Mouse (Mus musculus): ENCODE data around the gene Gbp7. TPM values are rescaled to one million over a fixed set of nuclear protein-coding genes. Genes with fewer than 3 reads are reported as not detected.

Gbp7 gene
- polyA plus RNA-seq, 1 experiment from 2014 or later = 0.69 TPM

- Histone ChIP-seq H3K27me3 (replicated peaks; ENCODE audit: low read depth, poor library complexity, severe bottlenecking) (no peaks in the 10 kb centered on the region), H3K27ac (replicated peaks) (no peak overlapping the region), H3K4me3 (no peak overlapping the region), H3K9me3 (no peaks in the 10 kb centered on the region), H3K36me3 (replicated peaks) (no peaks in the 10 kb centered on the region), H3K4me1 (no peaks in the 10 kb centered on the region)
- 91% methylated on average over 4 of the region's 4 CpGs for WGBS
- no peak for DNase-seq (ENCODE audit: low spot score)
Measured at GRCm38 (mm10) chr3:142570738-142571137, 40.6 kb downstream of the Gbp7 start.

- Histone ChIP-seq H3K27me3 (replicated peaks; ENCODE audit: low read depth, poor library complexity, severe bottlenecking) (no peaks in the 10 kb centered on the region), H3K4me3 (no peak overlapping the region), H3K9me3 (no peaks in the 10 kb centered on the region), H3K4me1 (no peaks in the 10 kb centered on the region), H3K36me3 (replicated peaks) (no peaks in the 10 kb centered on the region), H3K27ac (replicated peaks) (no peak overlapping the region)
- DNase-seq (ENCODE audit: low spot score) = no peak
- WGBS = 91% methylated on average over 3 of the region's 3 CpGs
Measured at GRCm38 (mm10) chr3:142577108-142577507, 47.0 kb downstream of the Gbp7 start.

- DNase-seq (ENCODE audit: low spot score) = no peak
- H3K27ac ChIP-seq (replicated peaks) = no peak overlapping the region
- H3K27me3 ChIP-seq (replicated peaks; ENCODE audit: low read depth, poor library complexity, severe bottlenecking) = no peaks in the 10 kb centered on the region
- H3K4me3 ChIP-seq = no peak overlapping the region
- no peaks in the 10 kb centered on the region for H3K9me3 ChIP-seq
- H3K36me3 ChIP-seq (replicated peaks) = no peaks in the 10 kb centered on the region
- H3K4me1 ChIP-seq = no peaks in the 10 kb centered on the region
- 88% methylated on average over 4 of the region's 4 CpGs for WGBS
Measured at GRCm38 (mm10) chr3:142578342-142578741, 48.2 kb downstream of the Gbp7 start.

- no peak for DNase-seq (ENCODE audit: low spot score)
- Histone ChIP-seq H3K9me3 (no peaks in the 10 kb centered on the region), H3K27me3 (replicated peaks; ENCODE audit: low read depth, poor library complexity, severe bottlenecking) (no peaks in the 10 kb centered on the region), H3K4me3 (no peak overlapping the region), H3K27ac (replicated peaks) (no peak overlapping the region), H3K4me1 (no peaks in the 10 kb centered on the region), H3K36me3 (replicated peaks) (no peaks in the 10 kb centered on the region)
- WGBS = 93% methylated on average over 4 of the region's 4 CpGs
Measured at GRCm38 (mm10) chr3:142583067-142583466, 52.9 kb downstream of the Gbp7 start.

- DNase-seq (ENCODE audit: low spot score) = no peak
- H3K4me1 ChIP-seq = no peaks in the 10 kb centered on the region
- no peak overlapping the region for H3K4me3 ChIP-seq
- no peaks in the 10 kb centered on the region for H3K9me3 ChIP-seq
- H3K27me3 ChIP-seq (replicated peaks; ENCODE audit: low read depth, poor library complexity, severe bottlenecking) = no peaks in the 10 kb centered on the region
- H3K36me3 ChIP-seq (replicated peaks) = no peaks in the 10 kb centered on the region
- H3K27ac ChIP-seq (replicated peaks) = no peak overlapping the region
Measured at GRCm38 (mm10) chr3:142587386-142587785, 57.2 kb downstream of the Gbp7 start.

- H3K27ac ChIP-seq (replicated peaks) = no peak overlapping the region
- no peaks in the 10 kb centered on the region for H3K9me3 ChIP-seq
- H3K4me3 ChIP-seq = no peak overlapping the region
- H3K27me3 ChIP-seq (replicated peaks; ENCODE audit: low read depth, poor library complexity, severe bottlenecking) = no peaks in the 10 kb centered on the region
- H3K4me1 ChIP-seq = no peaks in the 10 kb centered on the region
- WGBS = 84% methylated on average over 2 of the region's 2 CpGs
- no peak for DNase-seq (ENCODE audit: low spot score)
- no peaks in the 10 kb centered on the region for H3K36me3 ChIP-seq (replicated peaks)
Measured at GRCm38 (mm10) chr3:142588888-142589287, 58.7 kb downstream of the Gbp7 start.

- no peaks in the 10 kb centered on the region for H3K27me3 ChIP-seq (replicated peaks; ENCODE audit: low read depth, poor library complexity, severe bottlenecking)
- no peaks in the 10 kb centered on the region for H3K36me3 ChIP-seq (replicated peaks)
- no peaks in the 10 kb centered on the region for H3K4me1 ChIP-seq
- WGBS = 85% methylated on average over 4 of the region's 4 CpGs
- no peak overlapping the region for H3K27ac ChIP-seq (replicated peaks)
- no peaks in the 10 kb centered on the region for H3K9me3 ChIP-seq
- no peak for DNase-seq (ENCODE audit: low spot score)
- H3K4me3 ChIP-seq = no peak overlapping the region
Measured at GRCm38 (mm10) chr3:142590431-142591067, 60.4 kb downstream of the Gbp7 start.

- H3K4me3 ChIP-seq = no peak within 1 kb of the TSS
- H3K27me3 ChIP-seq (replicated peaks; ENCODE audit: low read depth, poor library complexity, severe bottlenecking) = no peaks in the 10 kb centered on the region
- H3K36me3 ChIP-seq (replicated peaks) = no peaks in the 10 kb centered on the region
- WGBS = 85% methylated on average over 1 of the region's 1 CpGs
- no peaks in the 10 kb centered on the region for H3K9me3 ChIP-seq
- no peak within 1 kb of the TSS for H3K27ac ChIP-seq (replicated peaks)
- DNase-seq (ENCODE audit: low spot score) = no peak
- no peaks in the 10 kb centered on the region for H3K4me1 ChIP-seq
Measured at GRCm38 (mm10) chr3:142594547-142594946, 64.4 kb downstream of the Gbp7 start, which contains the start of gene Gbp2b. TSS of gene Gbp2b (plus strand) at chr3:142594847.

- DNase-seq (ENCODE audit: low spot score) = no peak
- H3K36me3 ChIP-seq (replicated peaks) = no peaks in the 10 kb centered on the region
- no peaks in the 10 kb centered on the region for H3K9me3 ChIP-seq
- no peaks in the 10 kb centered on the region for H3K27me3 ChIP-seq (replicated peaks; ENCODE audit: low read depth, poor library complexity, severe bottlenecking)
- no peak overlapping the region for H3K4me3 ChIP-seq
- H3K27ac ChIP-seq (replicated peaks) = no peak overlapping the region
- WGBS = 82% methylated on average over 3 of the region's 3 CpGs
- no peaks in the 10 kb centered on the region for H3K4me1 ChIP-seq
Measured at GRCm38 (mm10) chr3:142597923-142598322, 67.8 kb downstream of the Gbp7 start.

Other genes with a start within 250 kb of the Gbp7 start
- 17.2 and 18.2 TPM in 2 replicates for gene Pdlim5, start 134.6 kb upstream of the Gbp7 start, polyA plus RNA-seq (2016; fragmentation: Nextera tagmentation; extraction: Ambion mirVana)
- gene Gbp5, start 36.4 kb upstream of the Gbp7 start, polyA plus RNA-seq (2016; fragmentation: Nextera tagmentation; extraction: Ambion mirVana) = not detected in 2 replicates
- gene Gbp3, start 29.7 kb downstream of the Gbp7 start, polyA plus RNA-seq (2016; fragmentation: Nextera tagmentation; extraction: Ambion mirVana) = 0.21 and 0.39 TPM in 2 replicates
- gene Gbp2b, start 64.5 kb downstream of the Gbp7 start, polyA plus RNA-seq (2016; fragmentation: Nextera tagmentation; extraction: Ambion mirVana) = not detected in 2 replicates
- 0.06 and 0.10 TPM in 2 replicates for gene Gbp2, start 90.3 kb downstream of the Gbp7 start, polyA plus RNA-seq (2016; fragmentation: Nextera tagmentation; extraction: Ambion mirVana)
- gene Kyat3, start 170.7 kb downstream of the Gbp7 start, polyA plus RNA-seq (2016; fragmentation: Nextera tagmentation; extraction: Ambion mirVana) = 11.8 and 14.1 TPM in 2 replicates
- gene Gtf2b, start 234.7 kb downstream of the Gbp7 start, polyA plus RNA-seq (2016; fragmentation: Nextera tagmentation; extraction: Ambion mirVana) = 91.6 and 91.8 TPM in 2 replicates